Mouse (Mus musculus): ENCODE measurements around the gene Rbm20.

- TF ChIP-seq USF1 (IDR thresholded peaks at IDR 0.05; ENCODE audit: low read depth, low read length) (no peak), EP300 (IDR thresholded peaks at IDR 0.05; ENCODE audit: low read depth in 1 of 2, low read length in 2 of 2) (no peak), CHD1 (IDR thresholded peaks at IDR 0.05; ENCODE audit: low read depth, low read length) (no peak), MAZ (IDR thresholded peaks at IDR 0.05; ENCODE audit: low read depth, low read length) (no peak), CTCF (IDR thresholded peaks at IDR 0.05 in 2 of 3, conservative IDR thresholded peaks at IDR 0.05 in 1 of 3; ENCODE audit: control insufficient read depth in 1 of 3, insufficient read depth in 1 of 3, low read depth in 2 of 3, low read length in 3 of 3, poor library complexity in 1 of 3, severe bottlenecking in 1 of 3) (no peak), UBTF (IDR thresholded peaks at IDR 0.05; ENCODE audit: borderline replicate concordance, insufficient read depth, low read depth, low read length) (no peak), POLR2AphosphoS5 (IDR thresholded peaks at IDR 0.05; ENCODE audit: borderline replicate concordance, low read depth, low read length) (no peak)
Observed at GRCm38 (mm10) chr19:53838850-53839249, 161.7 kb downstream of the Rbm20 start.

All from MEL (cell line).